Mouse (Mus musculus) thymus, adult 2 months (tissue): Measurements from ENCODE around the gene Fam192a. TPM values are rescaled to one million over a fixed set of nuclear protein-coding genes. Genes with fewer than 3 reads are reported as not detected.
A peak's percentile ranks its signal among the peaks of the same experiment; 100 is the strongest.

ENCODE experiments used
- DNase-seq: peaks from one replicate; pipeline ENCODE4 v3.0.0; 2021
- H3K27ac ChIP-seq: fragments of 200-500 bp; 2 replicates; pipeline ENCODE4 v1.5.1; 2012; ENCODE audit warnings: low read length, control low read depth; ENCODE audit not compliant: control insufficient read depth, insufficient read depth
- H3K27me3 ChIP-seq: fragments of 200-500 bp; 2 replicates; pipeline ENCODE4 v1.6.1; 2012; ENCODE audit warnings: mild to moderate bottlenecking, low read length, moderate library complexity, mixed read lengths; ENCODE audit not compliant: control insufficient read depth, insufficient read depth
- H3K36me3 ChIP-seq: fragments of 200-500 bp; 2 replicates; pipeline ENCODE4 v1.6.1; 2012; ENCODE audit warnings: mild to moderate bottlenecking, low read length, moderate library complexity; ENCODE audit not compliant: control insufficient read depth, insufficient read depth
- H3K4me1 ChIP-seq: fragments of 200-500 bp; replicated peaks from 2 replicates; pipeline ENCODE4 v1.6.1; 2012; ENCODE audit warnings: low read length; ENCODE audit not compliant: control insufficient read depth, insufficient read depth
- H3K4me3 ChIP-seq: fragments of 200-500 bp; 2 replicates; pipeline ENCODE4 v1.5.1; 2012; ENCODE audit warnings: mild to moderate bottlenecking, low read length, control low read depth, moderate library complexity; ENCODE audit not compliant: control insufficient read depth, insufficient read depth
- CTCF ChIP-seq: fragments of 200-500 bp; IDR thresholded peaks from 2 replicates; pipeline ENCODE4 v1.5.1; 2012; ENCODE audit warnings: mild to moderate bottlenecking, control low read depth, low read length, moderate library complexity, borderline replicate concordance; ENCODE audit not compliant: control insufficient read depth, poor library complexity, insufficient read depth; ENCODE audit errors: extremely low read depth
- POLR2A ChIP-seq: fragments of 200-500 bp; IDR thresholded peaks from 2 replicates; pipeline ENCODE4 v1.6.1; 2012; ENCODE audit warnings: mild to moderate bottlenecking, low read length, control low read depth, moderate library complexity; ENCODE audit not compliant: control insufficient read depth, poor library complexity, insufficient read depth; ENCODE audit errors: extremely low read depth
- WGBS: fragments of 180-500 bp; shearing (Covaris S2); methylation state at CpG from one replicate; pipeline ENCODE4 v1.1.7; 2018; 5-methylcytosine and 5-hydroxymethylcytosine counted together
- polyA plus RNA-seq: library from polyadenylated mRNA; depleted of rRNA; stranded (reverse); fragments of >200 nt; gene quantifications from 2 replicates; pipeline ENCODE4 v1.2.3, GENCODE M21; 2012

The Fam192a gene
- polyA plus RNA-seq, 1 experiment: 28.3 TPM

DNA sequence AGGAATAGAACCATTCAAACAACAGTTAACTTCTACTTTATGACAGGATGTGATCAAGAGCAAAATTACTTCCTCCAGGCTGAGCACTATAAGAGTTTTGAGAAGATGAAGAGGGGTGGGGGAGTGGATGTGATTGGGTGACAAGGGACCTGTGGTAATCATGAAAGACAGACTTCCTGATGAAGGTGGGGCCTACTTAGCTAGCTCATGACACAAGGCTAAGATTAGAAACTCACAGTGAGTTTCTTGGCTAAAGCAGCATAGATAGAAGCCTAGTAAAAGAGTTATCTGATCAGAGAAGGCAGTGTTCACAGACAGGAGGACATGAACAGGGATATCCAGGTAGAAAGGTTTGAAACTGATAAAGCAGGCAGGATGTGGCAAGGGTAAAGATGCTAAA is 32.4 kb upstream of the Fam192a start:
- DNase-seq: peak; percentile 54
- no peaks in the 10 kb centered on the region for H3K27me3 ChIP-seq
- no peak overlapping the region for H3K4me3 ChIP-seq
- TF ChIP-seq POLR2A (no peak), CTCF (no peak)
- H3K4me1 ChIP-seq: peaks cover 2% of the 10 kb centered on the region
- peak overlapping the region; percentile 83 for H3K27ac ChIP-seq
- peaks cover 40% of the 10 kb centered on the region for H3K36me3 ChIP-seq

DNA sequence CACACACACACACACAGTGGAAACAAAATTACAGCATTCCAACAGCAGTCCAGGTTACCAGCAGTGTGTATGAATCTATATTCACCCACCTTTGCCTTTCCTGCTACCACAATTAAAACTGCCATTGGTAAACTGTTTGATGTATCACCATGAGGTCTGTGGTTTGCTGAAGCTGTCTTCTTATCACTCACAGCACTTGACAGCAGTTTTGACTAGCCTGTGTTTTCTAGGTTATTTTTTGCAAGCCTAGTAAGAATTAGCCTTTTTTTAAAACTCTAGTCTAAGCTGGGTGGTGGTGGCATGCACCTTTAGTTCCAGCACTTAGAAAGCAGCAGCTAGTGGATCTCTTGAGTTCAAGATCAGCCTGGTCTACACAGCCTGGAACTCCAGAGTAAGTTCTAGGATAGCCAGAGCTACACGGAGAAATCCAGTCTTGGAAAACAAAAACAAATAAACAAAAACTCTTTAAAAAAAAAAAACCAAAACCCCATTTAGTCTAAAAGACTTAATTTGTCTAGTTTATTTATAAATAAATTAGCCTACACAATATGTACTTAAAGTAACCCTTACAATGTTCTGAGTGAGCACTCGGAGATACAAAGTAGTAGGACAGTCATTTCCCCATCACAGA is 31.9 kb upstream of the Fam192a start:
- Histone ChIP-seq H3K27ac (peak overlapping the region; percentile 43; the same call in 1 of the 2 replicates), H3K4me3 (no peak overlapping the region), H3K4me1 (peaks cover 2% of the 10 kb centered on the region), H3K36me3 (peaks cover 35% of the 10 kb centered on the region), H3K27me3 (no peaks in the 10 kb centered on the region)
- DNase-seq: no peak
- no peak for TF ChIP-seq CTCF
- TF ChIP-seq POLR2A: no peak
- 36% methylated on average over 2 of the region's 2 CpGs for WGBS

DNA sequence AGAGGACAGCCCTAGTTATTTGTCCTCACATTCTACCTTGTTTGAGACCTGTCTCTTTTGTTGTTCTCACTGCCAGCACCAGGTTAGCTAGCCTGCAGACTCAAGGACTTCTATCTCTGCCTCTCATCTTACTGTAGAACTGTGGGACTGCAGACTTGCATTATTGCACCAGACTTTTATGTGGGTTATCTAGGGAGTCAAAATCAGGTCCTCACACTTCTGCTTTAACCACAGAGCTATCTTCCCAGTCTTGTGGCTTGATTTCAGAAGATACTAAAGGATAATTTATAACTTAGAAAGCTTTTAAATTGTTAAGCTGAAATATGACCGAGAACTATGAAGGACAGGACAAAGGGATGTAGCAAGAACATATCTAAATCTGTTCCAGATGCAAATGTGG is 23.1 kb upstream of the Fam192a start:
- Histone ChIP-seq H3K4me3 (no peak overlapping the region), H3K36me3 (peaks cover 7% of the 10 kb centered on the region; the same call in 1 of the 2 replicates), H3K27me3 (no peaks in the 10 kb centered on the region), H3K27ac (no peak overlapping the region), H3K4me1 (no peaks in the 10 kb centered on the region)
- no peak for DNase-seq
- 46% methylated on average over 1 of the region's 1 CpGs for WGBS
- TF ChIP-seq POLR2A (no peak), CTCF (no peak)

DNA sequence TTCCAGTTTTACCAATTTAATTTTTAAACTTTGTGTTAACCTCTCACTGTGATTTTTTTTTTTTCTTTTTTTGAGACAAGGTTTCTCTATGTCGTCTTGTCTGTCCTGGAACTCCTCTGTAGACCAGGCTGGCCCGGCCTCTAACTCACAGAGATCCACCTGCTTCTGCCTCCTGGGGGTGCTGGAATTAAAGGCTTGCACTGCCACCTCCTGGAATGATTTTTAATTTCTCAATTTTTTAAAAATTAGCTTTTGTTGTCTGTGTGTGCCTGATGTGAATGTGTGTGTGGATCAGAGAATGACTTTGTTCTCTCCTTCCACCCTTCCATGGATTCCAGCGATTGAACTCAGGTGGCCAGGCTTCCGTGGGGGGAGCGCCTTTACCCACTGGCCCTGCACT is 5.3 kb upstream of the Fam192a start:
- Histone ChIP-seq H3K4me1 (0 out of 2 replicates have a peak, but pooled peaks cover 2% of the 10 kb centered on the region), H3K4me3 (no peak overlapping the region), H3K27ac (no peak overlapping the region), H3K36me3 (no peaks in the 10 kb centered on the region), H3K27me3 (no peaks in the 10 kb centered on the region)
- DNase-seq: no peak
- 95% methylated on average over 5 of the region's 5 CpGs for WGBS
- TF ChIP-seq POLR2A: no peak
- TF ChIP-seq CTCF: no peak

DNA sequence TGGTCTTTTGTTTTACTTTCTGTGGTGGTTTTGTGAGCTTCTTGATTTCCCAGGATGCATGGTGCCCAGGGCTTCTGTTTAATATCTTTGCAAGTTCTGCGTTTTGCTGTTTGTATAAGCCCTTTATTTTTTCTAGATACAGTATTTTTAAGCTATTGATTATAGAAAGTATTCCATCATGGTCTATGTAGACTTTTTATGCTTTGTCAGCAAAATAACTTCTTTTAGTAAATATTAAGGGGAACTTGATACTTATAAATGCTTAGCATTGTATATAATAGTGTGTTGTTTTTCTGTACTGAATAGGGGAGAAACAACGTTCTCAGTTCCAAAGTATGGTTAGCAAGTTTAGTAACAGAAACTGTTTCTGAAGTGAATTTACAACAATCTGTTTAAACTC is 2.2 kb upstream of the Fam192a start:
- no peaks in the 10 kb centered on the region for H3K36me3 ChIP-seq
- no peaks in the 10 kb centered on the region for H3K27me3 ChIP-seq
- 94% methylated on average over 2 of the region's 2 CpGs for WGBS
- no peak for DNase-seq
- no peak for TF ChIP-seq CTCF
- no peak for TF ChIP-seq POLR2A
- no peak overlapping the region for H3K27ac ChIP-seq
- H3K4me3 ChIP-seq: no peak overlapping the region
- H3K4me1 ChIP-seq: peaks cover 9% of the 10 kb centered on the region; the same call in 1 of the 2 replicates

DNA sequence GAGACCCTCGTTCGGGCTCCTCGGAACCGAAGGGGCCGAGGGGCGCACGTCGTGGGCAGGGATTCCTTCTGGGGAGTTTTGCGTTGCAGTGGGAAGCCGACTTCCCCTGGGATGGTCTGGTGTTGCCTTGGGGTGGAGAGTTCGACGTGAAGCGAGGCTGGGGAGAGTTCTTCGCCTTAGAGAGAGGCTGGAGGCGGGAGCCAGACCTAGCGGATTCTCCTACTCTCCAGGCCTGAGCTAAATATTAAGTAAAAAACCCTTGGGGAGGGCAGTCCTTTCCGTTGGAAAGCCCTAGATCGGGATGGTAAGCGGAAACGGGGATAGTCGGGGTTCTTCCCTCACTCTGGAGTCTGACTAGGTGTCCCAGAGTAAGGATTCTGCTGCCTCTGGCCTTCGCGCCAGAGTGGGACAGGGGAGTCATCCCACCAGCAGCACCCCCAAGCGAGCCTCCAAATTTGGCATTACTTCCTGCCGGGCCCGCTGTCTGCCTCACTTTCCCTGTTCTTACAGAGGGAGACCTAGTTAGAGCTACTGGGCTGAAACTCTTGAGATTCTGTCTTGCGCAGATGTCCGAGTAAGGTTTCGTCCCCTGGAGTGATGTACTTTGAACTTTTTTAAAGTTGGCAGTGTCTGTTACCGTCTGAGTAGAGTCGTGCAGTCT is 804 bp upstream of the Fam192a start:
- no peak for TF ChIP-seq POLR2A
- TF ChIP-seq CTCF: no peak
- WGBS: 2% methylated on average over 31 of the region's 31 CpGs
- peak overlapping the region; percentile 80 for H3K4me3 ChIP-seq
- no peaks in the 10 kb centered on the region for H3K36me3 ChIP-seq
- H3K27me3 ChIP-seq: no peaks in the 10 kb centered on the region
- H3K4me1 ChIP-seq: peaks cover 9% of the 10 kb centered on the region; the same call in 1 of the 2 replicates
- peak; percentile 30 for DNase-seq
- H3K27ac ChIP-seq: no peak overlapping the region

DNA sequence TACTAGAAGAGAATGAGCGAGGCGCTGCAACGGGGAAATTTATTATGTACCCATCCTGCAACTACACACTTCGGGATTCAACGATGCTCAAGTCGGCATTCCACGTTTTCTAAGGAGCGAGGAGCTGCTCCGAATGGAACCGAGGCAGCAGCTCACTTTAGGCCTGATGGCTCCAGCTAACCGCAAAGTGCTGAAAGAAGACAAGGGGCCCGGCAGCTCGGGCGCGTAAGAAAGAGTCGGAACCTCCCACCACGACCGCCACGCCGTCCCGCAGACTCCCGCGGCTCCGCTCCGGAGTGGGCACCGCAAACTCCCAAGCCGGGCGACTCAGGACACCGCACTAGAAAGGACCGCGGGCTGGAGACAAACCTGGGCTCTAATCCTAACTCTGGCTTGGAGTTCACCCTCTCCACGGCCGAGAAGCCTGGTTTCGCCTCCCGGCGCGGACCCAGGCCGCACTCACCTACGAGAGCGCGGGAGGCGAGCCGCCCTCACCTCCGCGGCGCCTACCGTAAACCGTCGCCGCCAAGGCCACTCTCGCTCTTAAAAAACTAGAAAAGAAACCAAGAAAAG is 677 bp downstream of the Fam192a start:
- Histone ChIP-seq H3K27ac (peak overlapping the region; percentile 39), H3K4me3 (peak overlapping the region; percentile 70), H3K36me3 (no peaks in the 10 kb centered on the region), H3K27me3 (no peaks in the 10 kb centered on the region), H3K4me1 (peaks cover 9% of the 10 kb centered on the region; the same call in 1 of the 2 replicates)
- DNase-seq: peak; percentile 31
- TF ChIP-seq CTCF (no peak), POLR2A (no peak)
- WGBS: under 1% methylated on average over 51 of the region's 51 CpGs
